Mouse (Mus musculus) liver, embryonic 14.5 days (tissue): ENCODE measurements at regions not wholly inside any gene's neighbourhood (a gene's known extent, or its start where the extent isn't known, plus 50 kb on each side); places are given as distances from the start of the nearest gene placed in this dataset.

ENCODE experiments used
- ATAC-seq: fragments of 200-750 bp; cut with Nextera tagmentation; 2 replicates; pipeline ENCODE4 v1.8.0; 2017; ENCODE audit warnings: moderate number of reproducible peaks, mild to moderate bottlenecking, moderate library complexity; ENCODE audit not compliant: insufficient read depth
- DNase-seq, 3 experiments: peaks; one replicate each; pipeline ENCODE4 v3.0.0-alpha.2; 2012 to 2013; ENCODE audit warnings: low read depth in 3 of 3, low spot score in 3 of 3
- H3K27ac ChIP-seq: fragments of 300-500 bp; sonication (generic); 2 replicates; pipeline ENCODE4 v1.5.1; 2014; ENCODE audit warnings: moderate library complexity, mild to moderate bottlenecking, control low read depth, inconsistent platforms
- H3K27me3 ChIP-seq: fragments of 300-500 bp; sonication (generic); 2 replicates; pipeline ENCODE4 v1.6.1; 2014; ENCODE audit warnings: mild to moderate bottlenecking, low read length, moderate library complexity; ENCODE audit not compliant: control insufficient read depth, insufficient read depth
- H3K36me3 ChIP-seq: fragments of 300-500 bp; sonication (generic); replicated peaks from 2 replicates; pipeline ENCODE4 v1.6.1; 2014; ENCODE audit warnings: low read depth; ENCODE audit not compliant: control insufficient read depth, insufficient read depth
- H3K4me1 ChIP-seq, 2 experiments: fragments of 200-500 bp in 1 of 2; fragments of 300-500 bp in 1 of 2; sonication (generic) in 1 of 2; replicated peaks; 2 replicates each; pipeline ENCODE4 v1.6.1; 2012 to 2014; ENCODE audit warnings: antibody characterized with exemption in 1 of 2, inconsistent platforms in 1 of 2, low read length in 1 of 2; ENCODE audit not compliant: control insufficient read depth in 2 of 2, insufficient read depth in 2 of 2
- H3K4me2 ChIP-seq: fragments of 300-500 bp; sonication (generic); 2 replicates; pipeline ENCODE4 v1.6.1; 2014; ENCODE audit warnings: low read depth, mild to moderate bottlenecking, control low read depth, moderate library complexity
- H3K4me3 ChIP-seq, 2 experiments: fragments of 200-500 bp in 1 of 2; fragments of 300-500 bp in 1 of 2; sonication (generic) in 1 of 2; 2 replicates each; pipeline ENCODE4 v1.5.1; 2012 to 2014; ENCODE audit warnings: low read depth in 2 of 2, low read length in 2 of 2, mild to moderate bottlenecking in 2 of 2, control low read depth in 1 of 2, inconsistent platforms in 1 of 2, moderate library complexity in 1 of 2; ENCODE audit not compliant: insufficient read depth in 1 of 2
- H3K9ac ChIP-seq: fragments of 300-500 bp; sonication (generic); replicated peaks from 2 replicates; pipeline ENCODE4 v1.6.1; 2014; ENCODE audit warnings: mild to moderate bottlenecking, control low read depth, moderate library complexity
- H3K9me3 ChIP-seq: fragments of 300-500 bp; sonication (generic); 2 replicates; pipeline ENCODE4 v1.6.1; 2016; ENCODE audit warnings: low read length, mixed read lengths; ENCODE audit not compliant: control insufficient read depth
- CTCF ChIP-seq: IDR thresholded peaks from 2 replicates; pipeline ENCODE4 v1.5.1; 2016; ENCODE audit warnings: antibody characterized with exemption, low read depth, control low read depth
- EP300 ChIP-seq: IDR thresholded peaks from 2 replicates; pipeline ENCODE4 v1.6.1; 2016; ENCODE audit warnings: antibody characterized with exemption, low read depth
- WGBS: fragments of 180-500 bp; shearing (Covaris S2); extraction: QIAGEN DNeasy Blood & Tissue Kit; methylation state at CpG from one replicate; pipeline ENCODE4 v1.1.7; 2014; ENCODE audit not compliant: insufficient replicate concordance; 5-methylcytosine and 5-hydroxymethylcytosine counted together

- 32% methylated on average over 10 of the region's 10 CpGs for whole genome bisulfite sequencing
- no peak overlapping the region for H3K4me2 ChIP-seq
- H3K27me3 ChIP-seq = no peaks in the 10 kb centered on the region
Measured at GRCm38 (mm10) chr2:74207440-74207839, 296.3 kb upstream of the Atp5g3 start.

GRCm38 (mm10) chr2:74202776-74203175 lies 291.6 kb upstream of the Atp5g3 start:
- no peaks in the 10 kb centered on the region for H3K27me3 ChIP-seq
- no peak overlapping the region for H3K27ac ChIP-seq
- no peak overlapping the region for H3K4me3 ChIP-seq
- no peak overlapping the region for H3K4me2 ChIP-seq
- H3K4me1 ChIP-seq = no peaks in the 10 kb centered on the region
- ATAC-seq (no peak), DNase-seq (no peak)
- TF ChIP-seq CTCF (no peak), EP300 (no peak)
- H3K9me3 ChIP-seq = no peaks in the 10 kb centered on the region
- 49% methylated on average over 3 of the region's 3 CpGs for WGBS
- H3K9ac ChIP-seq = no peak overlapping the region
- H3K36me3 ChIP-seq = no peaks in the 10 kb centered on the region

More at GRCm38 (mm10) chr2:74207440-74207839, 296.3 kb upstream of the Atp5g3 start:
- Histone ChIP-seq H3K4me3 (no peak overlapping the region), H3K36me3 (no peaks in the 10 kb centered on the region), H3K27ac (no peak overlapping the region), H3K9ac (no peak overlapping the region), H3K9me3 (no peaks in the 10 kb centered on the region), H3K4me1 (no peaks in the 10 kb centered on the region)
- no peak for TF ChIP-seq EP300
- DNase-seq = no peak
- ATAC-seq = no peak

GRCm38 (mm10) chr2:74201608-74202323 lies 290.6 kb upstream of the Atp5g3 start:
- no peak for ATAC-seq
- Histone ChIP-seq H3K36me3 (no peaks in the 10 kb centered on the region), H3K27me3 (no peaks in the 10 kb centered on the region), H3K9me3 (no peaks in the 10 kb centered on the region), H3K27ac (no peak overlapping the region), H3K9ac (no peak overlapping the region), H3K4me3 (no peak overlapping the region), H3K4me1 (no peaks in the 10 kb centered on the region), H3K4me2 (no peak overlapping the region)
- no peak for DNase-seq
- WGBS = 41% methylated on average over 11 of the region's 11 CpGs
- no peak for TF ChIP-seq CTCF
- no peak for TF ChIP-seq EP300

DNA sequence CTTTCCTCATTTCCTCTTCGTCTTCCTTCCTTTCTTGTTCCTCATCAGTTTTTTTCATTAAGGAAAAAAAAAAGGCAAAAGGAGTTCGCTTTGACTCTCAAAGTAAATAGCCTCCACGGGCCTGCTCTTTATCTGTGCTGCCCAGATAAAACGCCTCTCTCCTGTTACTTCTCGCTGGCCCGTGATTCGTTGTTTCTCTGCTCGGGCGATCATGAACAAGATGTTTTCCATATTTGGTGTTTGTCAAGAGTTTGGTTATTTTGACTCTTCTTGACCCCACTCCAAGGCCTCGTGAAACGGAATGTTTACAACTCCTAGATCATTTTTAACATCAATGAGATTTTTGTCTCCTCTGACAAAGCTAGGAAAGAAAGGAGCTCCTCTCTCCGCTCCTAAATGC lies 288.4 kb upstream of the Atp5g3 start:
- H3K4me3 ChIP-seq = no peak overlapping the region
- H3K36me3 ChIP-seq = no peaks in the 10 kb centered on the region
- H3K27ac ChIP-seq = no peak overlapping the region
- 25% methylated on average over 12 of the region's 12 CpGs for WGBS
- H3K9ac ChIP-seq = no peak overlapping the region
- H3K4me2 ChIP-seq = no peak overlapping the region
- ATAC-seq (no peak), DNase-seq (no peak)
- H3K4me1 ChIP-seq = no peaks in the 10 kb centered on the region
- TF ChIP-seq EP300 = no peak
- no peak for TF ChIP-seq CTCF
- no peaks in the 10 kb centered on the region for H3K27me3 ChIP-seq
- H3K9me3 ChIP-seq = no peaks in the 10 kb centered on the region

DNA sequence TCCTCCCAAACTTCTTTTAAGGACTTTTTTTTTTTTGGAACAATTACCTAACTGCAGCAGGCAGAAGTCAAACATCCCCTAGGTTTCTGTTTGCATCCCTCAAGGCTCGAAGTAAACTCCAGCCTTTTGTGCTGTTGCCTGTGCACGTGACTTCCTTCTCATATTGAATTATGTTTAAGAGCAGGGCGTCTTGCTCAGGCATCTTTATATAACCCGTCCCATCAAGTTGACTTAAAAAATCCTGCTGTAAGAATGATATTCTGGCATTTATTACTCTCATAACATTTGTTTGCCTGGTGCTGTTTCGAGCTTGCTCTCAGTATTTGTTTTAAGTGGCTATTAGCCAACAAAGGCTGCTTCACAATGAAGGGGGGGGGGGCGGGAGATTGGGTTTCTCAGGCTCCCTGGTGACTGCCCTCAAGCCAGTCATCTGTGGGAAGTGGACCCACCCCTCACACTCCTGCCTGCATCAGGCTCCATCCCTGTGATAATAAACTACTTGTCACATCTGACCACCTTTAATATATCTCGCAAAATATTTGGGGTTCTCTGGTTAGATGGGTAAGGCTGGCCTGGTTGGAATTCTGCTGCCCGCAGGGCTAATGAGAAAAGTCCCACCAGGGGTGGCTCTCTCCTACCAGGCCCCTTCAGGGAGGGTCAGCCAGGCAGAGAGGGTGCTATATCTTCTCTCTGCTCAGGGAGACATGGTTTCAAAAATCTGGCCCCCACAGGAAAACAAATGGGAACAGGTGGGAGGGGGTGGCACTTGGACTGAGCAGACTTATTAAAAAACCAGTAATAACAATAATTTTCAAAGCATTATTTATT lies 277.1 kb upstream of the Atp5g3 start:
- WGBS = 35% methylated on average over 8 of the region's 8 CpGs
- Histone ChIP-seq H3K27ac (no peak overlapping the region), H3K36me3 (no peaks in the 10 kb centered on the region), H3K27me3 (no peaks in the 10 kb centered on the region), H3K9me3 (no peaks in the 10 kb centered on the region), H3K4me1 (no peaks in the 10 kb centered on the region), H3K4me2 (no peak overlapping the region), H3K4me3 (no peak overlapping the region), H3K9ac (no peak overlapping the region)
- no peak for ATAC-seq
- no peak for DNase-seq
- TF ChIP-seq CTCF (no peak), EP300 (no peak)
